Mouse (Mus musculus): ENCODE measurements at regions not wholly inside any gene's neighbourhood (a gene's known extent, or its start where the extent isn't known, plus 50 kb on each side); places are given as distances from the start of the nearest gene placed in this dataset.

DNA sequence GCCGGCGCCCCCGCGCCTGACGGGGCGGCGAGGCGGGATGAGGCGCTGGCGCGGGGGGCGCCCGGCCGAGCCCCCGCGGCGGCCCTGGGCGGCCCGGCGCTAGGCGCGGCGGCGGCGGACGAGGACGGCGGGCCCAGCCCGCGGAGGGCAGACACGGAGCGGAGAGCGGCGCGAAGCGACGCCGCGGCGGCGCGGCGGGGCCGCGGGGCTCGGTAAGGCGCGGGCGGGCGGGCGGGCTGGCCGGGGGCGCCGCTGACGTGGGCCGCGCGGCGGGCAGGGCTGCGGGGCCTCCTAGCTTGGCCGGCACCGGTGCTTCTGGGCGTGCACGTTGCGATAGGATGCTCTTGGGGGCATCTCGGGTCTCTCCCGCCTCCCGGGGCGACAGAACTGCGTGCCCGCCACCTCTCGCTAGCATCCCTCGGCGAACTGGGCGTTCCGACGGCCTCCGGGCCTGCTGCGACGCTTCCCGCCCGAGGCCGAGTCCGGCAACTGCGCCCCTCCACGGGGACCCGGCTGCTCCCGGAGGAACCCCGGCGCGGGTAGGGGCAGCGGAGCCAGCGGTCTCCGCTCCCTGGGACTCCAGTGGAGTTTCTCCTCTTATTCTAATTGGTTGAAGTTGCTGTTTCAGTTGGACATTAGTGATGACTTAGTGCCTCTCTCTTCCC lies 83.3 kb upstream of the Arhgap32 start:
- no peaks in the 10 kb centered on the region for H3K36me3 ChIP-seq
- peak overlapping the region; percentile 61 for H3K27ac ChIP-seq
- peaks cover 21% of the 10 kb centered on the region for H3K4me1 ChIP-seq
- ATAC-seq (ENCODE audit: low FRiP score, low read depth): peak; percentile 69
- H3K4me3 ChIP-seq: peak overlapping the region; percentile 87
- no peaks in the 10 kb centered on the region for H3K9me3 ChIP-seq
- peak overlapping the region; percentile 83 for H3K4me2 ChIP-seq (replicated peaks)
- peak overlapping the region; percentile 89 for H3K9ac ChIP-seq
- no peaks in the 10 kb centered on the region; the same call in 1 of the 2 replicates for H3K27me3 ChIP-seq
- 0% methylated on average over 49 of the region's 94 CpGs for WGBS

GRCm38 (mm10) chr9:32033937-32034336 lies 82.0 kb upstream of the Arhgap32 start:
- WGBS: 12% methylated on average over 6 of the region's 6 CpGs
- peak overlapping the region; percentile 87 for H3K4me3 ChIP-seq

GRCm38 (mm10) chr9:32039999-32040398 lies 75.9 kb upstream of the Arhgap32 start:
- Histone ChIP-seq H3K36me3 (no peaks in the 10 kb centered on the region), H3K9ac (no peak overlapping the region), H3K4me3 (no peak overlapping the region), H3K4me2 (replicated peaks) (no peak overlapping the region), H3K27ac (no peak overlapping the region), H3K9me3 (no peaks in the 10 kb centered on the region), H3K27me3 (no peaks in the 10 kb centered on the region), H3K4me1 (no peaks in the 10 kb centered on the region; the same call in 1 of the 2 replicates)
- 93% methylated on average over 2 of the region's 2 CpGs for WGBS
- ATAC-seq (ENCODE audit: low FRiP score, low read depth): no peak

More at GRCm38 (mm10) chr9:32033937-32034336, 82.0 kb upstream of the Arhgap32 start:
- no peak overlapping the region for H3K27ac ChIP-seq
- 0 out of 2 replicates have a peak overlapping the region, but pooled peaks have one; percentile 19 for H3K9ac ChIP-seq
- no peaks in the 10 kb centered on the region for H3K9me3 ChIP-seq
- no peaks in the 10 kb centered on the region for H3K36me3 ChIP-seq
- H3K4me2 ChIP-seq (replicated peaks): peak overlapping the region; percentile 83
- no peak for ATAC-seq (ENCODE audit: low FRiP score, low read depth)
- peaks cover 21% of the 10 kb centered on the region for H3K4me1 ChIP-seq
- H3K27me3 ChIP-seq: no peaks in the 10 kb centered on the region; the same call in 1 of the 2 replicates

- H3K9me3 ChIP-seq: no peaks in the 10 kb centered on the region
- H3K9ac ChIP-seq: no peak overlapping the region
- H3K4me3 ChIP-seq: no peak overlapping the region
- WGBS: 78% methylated on average over 1 of the region's 1 CpGs
- H3K36me3 ChIP-seq: no peaks in the 10 kb centered on the region
- H3K4me1 ChIP-seq: no peaks in the 10 kb centered on the region
- no peaks in the 10 kb centered on the region for H3K27me3 ChIP-seq
- no peak for ATAC-seq (ENCODE audit: low FRiP score, low read depth)
- no peak overlapping the region for H3K4me2 ChIP-seq (replicated peaks)
- no peak overlapping the region for H3K27ac ChIP-seq
Measured at GRCm38 (mm10) chr9:32043344-32043743, 72.6 kb upstream of the Arhgap32 start.

DNA sequence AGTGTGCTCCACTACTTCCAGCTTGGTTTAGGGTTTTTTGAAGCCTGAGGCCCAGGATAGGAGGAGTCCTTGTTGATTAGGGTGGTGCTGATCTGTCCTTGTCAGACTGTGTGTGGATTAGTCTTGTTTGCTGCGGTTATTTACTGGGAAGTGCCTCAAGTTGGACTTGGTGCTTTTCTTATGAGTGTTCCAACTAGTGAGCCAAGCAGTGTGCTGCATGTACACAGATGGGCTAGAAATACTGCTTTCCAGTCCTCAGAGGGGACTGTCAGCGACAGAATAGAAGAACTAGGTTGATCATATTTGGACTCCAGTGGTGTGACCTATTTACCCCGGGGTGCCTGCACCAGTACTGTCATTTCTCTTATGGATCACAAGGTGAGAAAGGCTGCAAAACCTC lies 69.1 kb upstream of the Arhgap32 start:
- Histone ChIP-seq H3K4me3 (no peak overlapping the region), H3K27ac (no peak overlapping the region), H3K4me1 (peaks cover 12% of the 10 kb centered on the region), H3K27me3 (no peaks in the 10 kb centered on the region), H3K9ac (no peak overlapping the region), H3K36me3 (no peaks in the 10 kb centered on the region), H3K4me2 (replicated peaks) (no peak overlapping the region), H3K9me3 (no peaks in the 10 kb centered on the region)
- 86% methylated on average over 3 of the region's 3 CpGs for WGBS
- no peak for ATAC-seq (ENCODE audit: low FRiP score, low read depth)

DNA sequence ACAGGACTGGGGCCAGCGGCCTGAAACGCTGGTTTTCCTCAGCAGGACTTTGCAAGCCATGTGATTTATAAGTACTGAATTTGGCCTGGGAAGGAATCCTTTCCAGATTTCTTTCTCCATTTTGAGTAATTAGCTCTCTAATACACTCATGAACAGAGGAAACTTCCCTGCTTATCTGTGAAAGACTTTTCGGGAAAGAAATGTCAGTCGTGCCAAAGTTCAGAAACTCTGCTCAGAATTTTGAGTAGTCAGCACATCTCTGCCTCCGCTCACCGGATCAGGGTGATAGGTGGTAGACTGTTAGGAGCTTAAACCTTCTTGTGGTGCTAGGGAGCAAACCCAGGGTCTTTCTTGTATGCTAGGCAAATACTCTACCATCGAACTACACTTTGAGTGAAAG lies 67.0 kb upstream of the Arhgap32 start:
- no peaks in the 10 kb centered on the region for H3K9me3 ChIP-seq
- no peak overlapping the region for H3K4me3 ChIP-seq
- no peak for ATAC-seq (ENCODE audit: low FRiP score, low read depth)
- H3K9ac ChIP-seq: no peak overlapping the region
- WGBS: 69% methylated on average over 7 of the region's 7 CpGs
- H3K27me3 ChIP-seq: no peaks in the 10 kb centered on the region
- no peak overlapping the region for H3K27ac ChIP-seq
- H3K36me3 ChIP-seq: no peaks in the 10 kb centered on the region
- H3K4me2 ChIP-seq (replicated peaks): no peak overlapping the region
- H3K4me1 ChIP-seq: peaks cover 20% of the 10 kb centered on the region

- 72% methylated on average over 6 of the region's 6 CpGs for WGBS
- H3K4me3 ChIP-seq: no peak overlapping the region
- no peak overlapping the region for H3K27ac ChIP-seq
- ATAC-seq (ENCODE audit: low FRiP score, low read depth): no peak
- no peak overlapping the region for H3K9ac ChIP-seq
- no peak overlapping the region for H3K4me2 ChIP-seq (replicated peaks)
- no peaks in the 10 kb centered on the region for H3K36me3 ChIP-seq
- H3K4me1 ChIP-seq: peaks cover 20% of the 10 kb centered on the region
- H3K9me3 ChIP-seq: no peaks in the 10 kb centered on the region
- H3K27me3 ChIP-seq: no peaks in the 10 kb centered on the region
Measured at GRCm38 (mm10) chr9:32049546-32049945, 66.4 kb upstream of the Arhgap32 start.

- Histone ChIP-seq H3K4me3 (no peak overlapping the region), H3K27me3 (no peaks in the 10 kb centered on the region), H3K36me3 (no peaks in the 10 kb centered on the region), H3K4me1 (peaks cover 20% of the 10 kb centered on the region), H3K9ac (no peak overlapping the region), H3K4me2 (replicated peaks) (no peak overlapping the region), H3K27ac (no peak overlapping the region), H3K9me3 (no peaks in the 10 kb centered on the region)
- WGBS: 70% methylated on average over 4 of the region's 4 CpGs
- no peak for ATAC-seq (ENCODE audit: low FRiP score, low read depth)
Measured at GRCm38 (mm10) chr9:32053886-32054615, 61.9 kb upstream of the Arhgap32 start.

DNA sequence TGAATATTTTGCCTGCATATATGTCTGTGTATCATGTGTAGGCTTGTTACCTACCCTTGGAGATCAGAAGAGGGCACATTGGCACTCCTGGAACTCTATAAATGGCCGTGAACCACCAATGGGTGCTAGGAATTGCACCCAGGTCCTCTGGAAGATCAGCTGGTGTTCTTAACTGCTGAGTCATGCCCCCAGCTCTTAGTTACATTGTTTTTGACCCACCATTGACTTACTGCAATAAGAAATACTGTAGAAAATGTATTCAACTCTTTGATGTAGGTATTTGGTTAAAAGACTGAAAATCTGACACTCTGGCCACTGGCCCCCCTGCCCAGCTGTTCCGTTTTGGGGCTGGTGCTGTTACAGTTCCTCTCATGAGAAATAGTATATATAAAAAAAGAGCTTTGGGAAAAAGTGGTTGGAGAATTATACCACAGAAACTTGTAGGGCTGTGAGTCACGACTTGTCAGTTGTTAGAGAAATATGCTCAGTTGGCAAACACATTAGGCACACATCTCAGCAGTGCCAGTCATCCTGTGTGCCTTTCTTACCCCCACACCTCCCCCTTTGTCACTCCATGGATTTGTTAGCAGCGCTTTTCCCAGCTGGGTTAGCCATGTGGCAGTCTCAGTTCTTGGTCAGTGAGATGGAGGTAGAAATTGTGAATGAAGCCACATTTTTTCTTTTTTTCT lies 58.4 kb upstream of the Arhgap32 start:
- Histone ChIP-seq H3K9ac (no peak overlapping the region), H3K9me3 (no peaks in the 10 kb centered on the region), H3K36me3 (no peaks in the 10 kb centered on the region), H3K4me2 (replicated peaks) (no peak overlapping the region), H3K4me3 (no peak overlapping the region), H3K27me3 (no peaks in the 10 kb centered on the region), H3K27ac (no peak overlapping the region), H3K4me1 (peaks cover under 1% of the 10 kb centered on the region; the same call in 1 of the 2 replicates)
- ATAC-seq (ENCODE audit: low FRiP score, low read depth): no peak
- WGBS: 81% methylated on average over 4 of the region's 4 CpGs

GRCm38 (mm10) chr9:32062740-32063139 lies 53.2 kb upstream of the Arhgap32 start:
- H3K9me3 ChIP-seq: no peaks in the 10 kb centered on the region
- no peak overlapping the region for H3K9ac ChIP-seq
- no peak overlapping the region for H3K4me3 ChIP-seq
- no peak overlapping the region for H3K27ac ChIP-seq
- H3K4me1 ChIP-seq: no peaks in the 10 kb centered on the region
- ATAC-seq (ENCODE audit: low FRiP score, low read depth): no peak
- H3K36me3 ChIP-seq: no peaks in the 10 kb centered on the region
- no peaks in the 10 kb centered on the region for H3K27me3 ChIP-seq
- WGBS: 93% methylated on average over 4 of the region's 4 CpGs
- no peak overlapping the region for H3K4me2 ChIP-seq (replicated peaks)

DNA sequence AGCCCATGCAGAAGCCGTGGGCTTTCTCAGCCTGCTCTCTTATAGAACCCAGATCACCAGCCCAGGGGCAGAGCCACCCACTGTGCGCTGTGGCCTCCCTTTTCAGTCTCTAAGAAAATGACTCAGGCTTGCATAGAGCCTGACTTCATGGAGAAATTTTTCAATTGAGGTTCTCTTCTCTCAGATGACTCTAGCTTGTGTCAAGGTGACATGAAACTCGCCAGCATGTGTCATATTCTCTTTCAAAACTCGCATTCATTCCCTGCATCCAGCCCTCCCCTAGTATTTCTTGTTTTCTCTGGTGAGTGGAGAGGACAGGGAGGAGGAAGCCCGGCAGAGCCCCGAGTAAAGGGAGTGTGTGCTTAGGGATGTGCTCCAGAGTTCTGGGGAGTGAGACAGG lies 52.4 kb upstream of the Arhgap32 start:
- no peaks in the 10 kb centered on the region for H3K4me1 ChIP-seq
- no peak for ATAC-seq (ENCODE audit: low FRiP score, low read depth)
- H3K9me3 ChIP-seq: no peaks in the 10 kb centered on the region
- H3K4me2 ChIP-seq (replicated peaks): no peak overlapping the region
- 75% methylated on average over 6 of the region's 6 CpGs for WGBS
- H3K27me3 ChIP-seq: no peaks in the 10 kb centered on the region
- no peak overlapping the region for H3K9ac ChIP-seq
- H3K4me3 ChIP-seq: no peak overlapping the region
- no peak overlapping the region for H3K27ac ChIP-seq
- H3K36me3 ChIP-seq: no peaks in the 10 kb centered on the region

- H3K4me2 ChIP-seq (replicated peaks): no peak overlapping the region
- no peak overlapping the region for H3K27ac ChIP-seq
- H3K9ac ChIP-seq: no peak overlapping the region
- H3K36me3 ChIP-seq: no peaks in the 10 kb centered on the region
- H3K9me3 ChIP-seq: no peaks in the 10 kb centered on the region
- 90% methylated on average over 4 of the region's 4 CpGs for WGBS
- H3K4me3 ChIP-seq: no peak overlapping the region
- H3K4me1 ChIP-seq: no peaks in the 10 kb centered on the region
- ATAC-seq (ENCODE audit: low FRiP score, low read depth): no peak
- no peaks in the 10 kb centered on the region for H3K27me3 ChIP-seq
Measured at GRCm38 (mm10) chr9:32064007-32064550, 51.9 kb upstream of the Arhgap32 start.
